Mouse (Mus musculus) forebrain, embryonic 13.5 days (tissue): Measurements from ENCODE around the gene Pipox. TPM values are rescaled to one million over a fixed set of nuclear protein-coding genes. Genes with fewer than 3 reads are reported as not detected.
A peak's percentile ranks its signal among the peaks of the same experiment; 100 is the strongest.

Experiments
- ATAC-seq: fragments of 200-750 bp; cut with Nextera tagmentation; 2 replicates; pipeline ENCODE4 v1.8.0; 2017
- H3K27ac ChIP-seq: fragments of 300-500 bp; sonication (generic); 2 replicates; pipeline ENCODE4 v1.5.1; 2015; ENCODE audit warnings: inconsistent platforms, mild to moderate bottlenecking, moderate library complexity
- H3K27me3 ChIP-seq: fragments of 300-500 bp; sonication (generic); 2 replicates; pipeline ENCODE4 v1.6.1; 2015; ENCODE audit warnings: mild to moderate bottlenecking, inconsistent platforms
- H3K36me3 ChIP-seq: fragments of 300-500 bp; sonication (generic); 2 replicates; pipeline ENCODE4 v1.6.1; 2015; ENCODE audit warnings: mild to moderate bottlenecking, inconsistent platforms; ENCODE audit not compliant: poor library complexity, severe bottlenecking
- H3K4me1 ChIP-seq: fragments of 300-500 bp; sonication (generic); 2 replicates; pipeline ENCODE4 v1.6.1; 2015; ENCODE audit warnings: inconsistent platforms
- H3K4me2 ChIP-seq: fragments of 300-500 bp; sonication (generic); 2 replicates; pipeline ENCODE4 v1.6.1; 2015; ENCODE audit warnings: inconsistent platforms, mild to moderate bottlenecking, moderate library complexity
- H3K4me3 ChIP-seq: fragments of 300-500 bp; sonication (generic); 2 replicates; pipeline ENCODE4 v1.5.1; 2015; ENCODE audit warnings: mild to moderate bottlenecking, inconsistent platforms
- H3K9ac ChIP-seq: fragments of 300-500 bp; sonication (generic); 2 replicates; pipeline ENCODE4 v1.6.1; 2015; ENCODE audit warnings: mild to moderate bottlenecking, inconsistent platforms
- H3K9me3 ChIP-seq: fragments of 300-500 bp; sonication (generic); replicated peaks from 2 replicates; pipeline ENCODE4 v1.6.1; 2016; ENCODE audit warnings: inconsistent platforms
- WGBS: fragments of 180-500 bp; shearing (Covaris S2); methylation state at CpG from one replicate; pipeline ENCODE4 v1.1.7; 2015; 5-methylcytosine and 5-hydroxymethylcytosine counted together
- polyA plus RNA-seq: library from polyadenylated mRNA; unstranded; fragments of >200 nt; fragmentation: Nextera tagmentation; extraction: Ambion mirVana; gene quantifications from 2 replicates; pipeline ENCODE4 v1.2.1, GENCODE M21; 2015

Gene Pipox
- polyA plus RNA-seq, 1 experiment from 2014 or later, result 12.7 TPM

GRCm38 (mm10) chr11:77836290-77836689, 57.6 kb downstream of the Pipox start:
- H3K9me3 ChIP-seq, result no peaks in the 10 kb centered on the region
- H3K27ac ChIP-seq, result no peak overlapping the region; the same call in 1 of the 2 replicates
- no peak for ATAC-seq
- H3K4me2 ChIP-seq, result no peak overlapping the region
- peaks cover 75% of the 10 kb centered on the region for H3K36me3 ChIP-seq
- 62% methylated on average over 5 of the region's 5 CpGs for WGBS
- H3K4me3 ChIP-seq, result no peak overlapping the region
- H3K4me1 ChIP-seq, result peaks cover 17% of the 10 kb centered on the region
- 0 out of 2 replicates have a peak overlapping the region, but pooled peaks have one; percentile 5 for H3K9ac ChIP-seq
- H3K27me3 ChIP-seq, result no peaks in the 10 kb centered on the region

GRCm38 (mm10) chr11:77835109-77835508, 58.8 kb downstream of the Pipox start:
- H3K9ac ChIP-seq, result no peak overlapping the region
- H3K27ac ChIP-seq, result no peak overlapping the region
- H3K36me3 ChIP-seq, result peaks cover 63% of the 10 kb centered on the region
- H3K27me3 ChIP-seq, result no peaks in the 10 kb centered on the region
- H3K4me1 ChIP-seq, result peaks cover 28% of the 10 kb centered on the region
- no peak for ATAC-seq
- H3K4me2 ChIP-seq, result no peak overlapping the region
- H3K4me3 ChIP-seq, result no peak overlapping the region
- 90% methylated on average over 3 of the region's 3 CpGs for WGBS
- no peaks in the 10 kb centered on the region for H3K9me3 ChIP-seq

GRCm38 (mm10) chr11:77832541-77832940, 61.4 kb downstream of the Pipox start:
- Histone ChIP-seq H3K4me1 (peaks cover 40% of the 10 kb centered on the region), H3K9ac (no peak overlapping the region), H3K4me3 (no peak overlapping the region), H3K9me3 (no peaks in the 10 kb centered on the region), H3K27ac (no peak overlapping the region), H3K4me2 (no peak overlapping the region), H3K27me3 (no peaks in the 10 kb centered on the region), H3K36me3 (peaks cover 75% of the 10 kb centered on the region)
- no peak for ATAC-seq
- 88% methylated on average over 4 of the region's 4 CpGs for WGBS

- Histone ChIP-seq H3K4me2 (no peak overlapping the region), H3K4me3 (no peak overlapping the region), H3K9me3 (no peaks in the 10 kb centered on the region), H3K27me3 (no peaks in the 10 kb centered on the region), H3K9ac (peak overlapping the region; percentile 41), H3K36me3 (peaks cover 58% of the 10 kb centered on the region), H3K27ac (peak overlapping the region; percentile 49), H3K4me1 (peaks cover 50% of the 10 kb centered on the region)
- ATAC-seq, result no peak
- WGBS, result 29% methylated on average over 7 of the region's 7 CpGs
These were observed 63.0 kb downstream of the Pipox start for GRCm38 (mm10) chr11:77830875-77831274.

Other genes with a start within 250 kb of the Pipox start
- gene Nufip2, start 207.9 kb downstream of the Pipox start, polyA plus RNA-seq, result 4.3 and 5.0 TPM in 2 replicates
- 0.76 and 1.7 TPM in 2 replicates for gene Cryba1, start 168.8 kb downstream of the Pipox start, polyA plus RNA-seq
- gene Myo18a, start 130.8 kb downstream of the Pipox start, polyA plus RNA-seq, result 38.2 and 48.1 TPM in 2 replicates
- gene Gm10277, start 106.3 kb downstream of the Pipox start, polyA plus RNA-seq, result 2.9 and 3.2 TPM in 2 replicates
- 141 and 165 TPM in 2 replicates for gene Sez6, start 36.7 kb upstream of the Pipox start, polyA plus RNA-seq
- 20.7 and 24.5 TPM in 2 replicates for gene Phf12, start 88.7 kb upstream of the Pipox start, polyA plus RNA-seq
- gene Dhrs13, start 138.2 kb upstream of the Pipox start, polyA plus RNA-seq, result 23.4 and 26.6 TPM in 2 replicates
- gene Flot2, start 143.8 kb upstream of the Pipox start, polyA plus RNA-seq, result 69.6 and 78.1 TPM in 2 replicates
- gene Eral1, start 186.3 kb upstream of the Pipox start, polyA plus RNA-seq, result 33.0 and 36.6 TPM in 2 replicates
- gene Fam222b, start 200.6 kb upstream of the Pipox start, polyA plus RNA-seq, result 22.1 and 23.7 TPM in 2 replicates